Mouse (Mus musculus): ENCODE results near the gene Defa20. TPM values are rescaled to one million over a fixed set of nuclear protein-coding genes. Genes with fewer than 3 reads are reported as not detected.
"Not testable (repeated sequence)": the region's sequence is repeated elsewhere in the genome, so short reads cannot be mapped to it uniquely, and the experiment has no call there.

Defa20 gene
- not detected for total RNA-seq (2022)

DNA sequence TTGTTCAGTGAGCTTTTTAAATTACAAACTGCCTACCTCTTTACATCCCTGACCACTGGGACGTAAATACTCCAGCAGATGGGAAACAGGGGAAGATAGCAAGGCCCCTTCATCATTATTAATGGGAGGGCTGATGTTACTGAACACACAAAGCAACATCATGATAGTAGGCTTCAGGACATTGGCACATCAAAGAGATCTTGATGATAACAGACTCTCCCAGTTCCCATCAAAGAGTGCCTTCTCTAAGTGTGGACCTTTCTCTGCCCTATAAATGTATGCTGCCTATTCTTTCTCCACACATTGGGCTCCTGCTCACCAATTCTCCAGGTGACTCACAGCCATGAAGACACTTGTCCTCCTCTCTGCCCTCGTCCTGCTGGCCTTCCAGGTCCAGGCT is at the start of gene Defa20:
Gene Defa20 (plus strand): TSS at position 301 of the 400 bp plus-strand sequence.
- not testable (repeated sequence) for DNase-seq (ENCODE audit: low spot score in 2 of 2)

DNA sequence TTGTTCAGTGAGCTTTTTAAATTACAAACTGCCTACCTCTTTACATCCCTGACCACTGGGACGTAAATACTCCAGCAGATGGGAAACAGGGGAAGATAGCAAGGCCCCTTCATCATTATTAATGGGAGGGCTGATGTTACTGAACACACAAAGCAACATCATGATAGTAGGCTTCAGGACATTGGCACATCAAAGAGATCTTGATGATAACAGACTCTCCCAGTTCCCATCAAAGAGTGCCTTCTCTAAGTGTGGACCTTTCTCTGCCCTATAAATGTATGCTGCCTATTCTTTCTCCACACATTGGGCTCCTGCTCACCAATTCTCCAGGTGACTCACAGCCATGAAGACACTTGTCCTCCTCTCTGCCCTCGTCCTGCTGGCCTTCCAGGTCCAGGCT is 19.7 kb downstream of the Defa20 start, which contains the start of gene Defa32:
Gene Defa32 (plus strand): TSS at position 301 of the 400 bp plus-strand sequence.
- DNase-seq (ENCODE audit: low spot score in 2 of 2): not testable (repeated sequence)

Other genes starting within 250 kb of the Defa20 start
- gene Defa27, start 193.7 kb upstream of the Defa20 start, total RNA-seq (2022): not detected
- not detected for gene Defa29, start 182.2 kb upstream of the Defa20 start, total RNA-seq (2022)
- not detected for gene Defa2, start 130.7 kb upstream of the Defa20 start, total RNA-seq (2022)
- gene Defa33, start 117.4 kb upstream of the Defa20 start, total RNA-seq (2022): not detected
- gene Defa36, start 81.8 kb upstream of the Defa20 start, total RNA-seq (2022): not detected
- not detected for gene Gm7849, start 52.7 kb upstream of the Defa20 start, total RNA-seq (2022)
- not detected for gene Defa32, start 19.8 kb downstream of the Defa20 start, total RNA-seq (2022)
- not detected for gene Defa37, start 56.1 kb downstream of the Defa20 start, total RNA-seq (2022)
- gene Defa28, start 73.7 kb downstream of the Defa20 start, total RNA-seq (2022): not detected
- gene Gm7861, start 85.2 kb downstream of the Defa20 start, total RNA-seq (2022): not detected
- not detected for gene Defa26, start 108.9 kb downstream of the Defa20 start, total RNA-seq (2022)
- not detected for gene Defa17, start 146.5 kb downstream of the Defa20 start, total RNA-seq (2022)
- not detected for gene Defa34, start 156.5 kb downstream of the Defa20 start, total RNA-seq (2022)
- not detected for gene AY761184, start 194.4 kb downstream of the Defa20 start, total RNA-seq (2022)
- gene Defa24, start 225.2 kb downstream of the Defa20 start, total RNA-seq (2022): not detected